Mouse (Mus musculus) embryonic facial prominence, embryonic 13.5 days (tissue): ENCODE measurements at regions not wholly inside any gene's neighbourhood (a gene's known extent, or its start where the extent isn't known, plus 50 kb on each side); places are given as distances from the start of the nearest gene placed in this dataset.
"Not testable (repeated sequence)": the region's sequence is repeated elsewhere in the genome, so short reads cannot be mapped to it uniquely, and the experiment has no call there.

Source experiments
- ATAC-seq: fragments of 200-750 bp; cut with Nextera tagmentation; 2 replicates; pipeline ENCODE4 v1.8.0; 2017; ENCODE audit warnings: low read depth; ENCODE audit not compliant: insufficient number of reproducible peaks, insufficient read depth, low FRiP score, low TSS enrichment
- H3K27ac ChIP-seq: fragments of 300-500 bp; sonication (generic); 2 replicates; pipeline ENCODE4 v1.5.1; 2015; ENCODE audit warnings: moderate library complexity, mild to moderate bottlenecking, inconsistent platforms
- H3K27me3 ChIP-seq: fragments of 300-500 bp; sonication (generic); 2 replicates; pipeline ENCODE4 v1.6.1; 2015; ENCODE audit warnings: mild to moderate bottlenecking, inconsistent platforms
- H3K36me3 ChIP-seq: fragments of 300-500 bp; sonication (generic); 2 replicates; pipeline ENCODE4 v1.6.1; 2015; ENCODE audit warnings: mild to moderate bottlenecking, inconsistent platforms
- H3K4me1 ChIP-seq: fragments of 300-500 bp; sonication (generic); 2 replicates; pipeline ENCODE4 v1.6.1; 2015; ENCODE audit warnings: inconsistent platforms
- H3K4me2 ChIP-seq: fragments of 300-500 bp; sonication (generic); 2 replicates; pipeline ENCODE4 v1.6.1; 2015; ENCODE audit warnings: moderate library complexity, mild to moderate bottlenecking, inconsistent platforms
- H3K4me3 ChIP-seq: fragments of 300-500 bp; sonication (generic); 2 replicates; pipeline ENCODE4 v1.5.1; 2015; ENCODE audit warnings: mild to moderate bottlenecking, inconsistent platforms
- H3K9ac ChIP-seq: fragments of 300-500 bp; sonication (generic); 2 replicates; pipeline ENCODE4 v1.6.1; 2015; ENCODE audit warnings: mild to moderate bottlenecking, inconsistent platforms
- H3K9me3 ChIP-seq: fragments of 300-500 bp; sonication (generic); 2 replicates; pipeline ENCODE4 v1.6.1; 2016; ENCODE audit warnings: inconsistent platforms
- WGBS: fragments of 180-500 bp; shearing (Covaris S2); methylation state at CpG from one replicate; pipeline ENCODE4 v1.1.7; 2015; ENCODE audit warnings: mixed read lengths; 5-methylcytosine and 5-hydroxymethylcytosine counted together

- H3K4me2 ChIP-seq, result no peak overlapping the region
- H3K27me3 ChIP-seq, result no peaks in the 10 kb centered on the region
- H3K27ac ChIP-seq, result no peak overlapping the region
- H3K4me3 ChIP-seq, result no peak overlapping the region
- peaks cover 4% of the 10 kb centered on the region for H3K4me1 ChIP-seq
- H3K36me3 ChIP-seq, result no peaks in the 10 kb centered on the region
- WGBS, result 86% methylated on average over 2 of the region's 2 CpGs
- no peak overlapping the region for H3K9ac ChIP-seq
- H3K9me3 ChIP-seq, result peaks cover 8% of the 10 kb centered on the region
- ATAC-seq, result no peak
These were observed 60.5 kb downstream of the Ptgs2 start for GRCm38 (mm10) chr1:150160314-150160713.

- Histone ChIP-seq H3K9me3 (0 out of 2 replicates have a peak, but pooled peaks cover 2% of the 10 kb centered on the region), H3K27me3 (no peaks in the 10 kb centered on the region), H3K9ac (peak overlapping the region; percentile 55; the same call in 1 of the 2 replicates), H3K27ac (peak overlapping the region; percentile 85), H3K4me1 (peaks cover 10% of the 10 kb centered on the region), H3K4me3 (peak overlapping the region; percentile 36), H3K36me3 (no peaks in the 10 kb centered on the region), H3K4me2 (peak overlapping the region; percentile 57)
- ATAC-seq, result peak; percentile 81
- WGBS, result 24% methylated on average over 17 of the region's 17 CpGs
These were observed 65.2 kb downstream of the Ptgs2 start for GRCm38 (mm10) chr1:150164890-150165596.

GRCm38 (mm10) chr1:150165597-150165973 is 65.8 kb downstream of the Ptgs2 start:
- Histone ChIP-seq H3K36me3 (no peaks in the 10 kb centered on the region), H3K4me3 (no peak overlapping the region), H3K27me3 (no peaks in the 10 kb centered on the region), H3K9me3 (no peaks in the 10 kb centered on the region), H3K4me1 (peaks cover 10% of the 10 kb centered on the region), H3K27ac (peak overlapping the region; percentile 85), H3K9ac (no peak overlapping the region), H3K4me2 (peak overlapping the region; percentile 57)
- no peak for ATAC-seq
- WGBS, result 39% methylated on average over 7 of the region's 7 CpGs

GRCm38 (mm10) chr1:150167172-150167571 is 67.3 kb downstream of the Ptgs2 start:
- Histone ChIP-seq H3K9me3 (no peaks in the 10 kb centered on the region), H3K36me3 (no peaks in the 10 kb centered on the region), H3K9ac (no peak overlapping the region), H3K4me2 (no peak overlapping the region), H3K27me3 (no peaks in the 10 kb centered on the region), H3K4me1 (peaks cover 10% of the 10 kb centered on the region), H3K27ac (no peak overlapping the region), H3K4me3 (no peak overlapping the region)
- no peak for ATAC-seq

- Histone ChIP-seq H3K27me3 (no peaks in the 10 kb centered on the region), H3K27ac (no peak overlapping the region), H3K4me2 (no peak overlapping the region), H3K4me1 (no peaks in the 10 kb centered on the region), H3K4me3 (no peak overlapping the region), H3K9ac (no peak overlapping the region), H3K9me3 (no peaks in the 10 kb centered on the region), H3K36me3 (no peaks in the 10 kb centered on the region)
- 81% methylated on average over 3 of the region's 3 CpGs for WGBS
- no peak for ATAC-seq
These were observed 74.4 kb downstream of the Ptgs2 start for GRCm38 (mm10) chr1:150174204-150174603.

GRCm38 (mm10) chr1:150177029-150177740 is 77.4 kb downstream of the Ptgs2 start:
- no peak overlapping the region for H3K4me3 ChIP-seq
- WGBS, result 88% methylated on average over 1 of the region's 1 CpGs
- H3K4me2 ChIP-seq, result no peak overlapping the region
- no peaks in the 10 kb centered on the region for H3K36me3 ChIP-seq
- H3K9ac ChIP-seq, result no peak overlapping the region
- no peak for ATAC-seq
- H3K27ac ChIP-seq, result no peak overlapping the region
- H3K9me3 ChIP-seq, result no peaks in the 10 kb centered on the region
- H3K27me3 ChIP-seq, result no peaks in the 10 kb centered on the region
- H3K4me1 ChIP-seq, result no peaks in the 10 kb centered on the region

- 82% methylated on average over 2 of the region's 2 CpGs for WGBS
- H3K4me1 ChIP-seq, result no peaks in the 10 kb centered on the region
- no peak overlapping the region for H3K27ac ChIP-seq
- H3K36me3 ChIP-seq, result no peaks in the 10 kb centered on the region
- no peak overlapping the region for H3K4me3 ChIP-seq
- no peaks in the 10 kb centered on the region for H3K9me3 ChIP-seq
- H3K9ac ChIP-seq, result no peak overlapping the region
- no peaks in the 10 kb centered on the region for H3K27me3 ChIP-seq
- H3K4me2 ChIP-seq, result no peak overlapping the region
- ATAC-seq, result no peak
These were observed 102.2 kb downstream of the Ptgs2 start for GRCm38 (mm10) chr1:150202022-150202421.

GRCm38 (mm10) chr1:150212454-150212853 is 106.8 kb upstream of the Pdc start:
- Histone ChIP-seq H3K4me2 (no peak overlapping the region), H3K9ac (no peak overlapping the region), H3K9me3 (no peaks in the 10 kb centered on the region), H3K4me3 (no peak overlapping the region), H3K27me3 (no peaks in the 10 kb centered on the region), H3K4me1 (no peaks in the 10 kb centered on the region), H3K27ac (no peak overlapping the region), H3K36me3 (no peaks in the 10 kb centered on the region)
- no peak for ATAC-seq

GRCm38 (mm10) chr1:150216672-150217071 is 102.5 kb upstream of the Pdc start:
- H3K9me3 ChIP-seq, result no peaks in the 10 kb centered on the region
- H3K27me3 ChIP-seq, result no peaks in the 10 kb centered on the region
- H3K27ac ChIP-seq, result no peak overlapping the region
- H3K4me3 ChIP-seq, result no peak overlapping the region
- no peak overlapping the region for H3K9ac ChIP-seq
- H3K4me2 ChIP-seq, result no peak overlapping the region
- no peaks in the 10 kb centered on the region for H3K4me1 ChIP-seq
- no peak for ATAC-seq
- WGBS, result 68% methylated on average over 3 of the region's 3 CpGs
- H3K36me3 ChIP-seq, result no peaks in the 10 kb centered on the region

GRCm38 (mm10) chr1:150218802-150219201 is 100.4 kb upstream of the Pdc start:
- Histone ChIP-seq H3K9me3 (no peaks in the 10 kb centered on the region), H3K4me1 (no peaks in the 10 kb centered on the region), H3K9ac (no peak overlapping the region), H3K27ac (no peak overlapping the region), H3K4me2 (no peak overlapping the region), H3K27me3 (no peaks in the 10 kb centered on the region), H3K36me3 (no peaks in the 10 kb centered on the region), H3K4me3 (no peak overlapping the region)
- 56% methylated on average over 2 of the region's 2 CpGs for WGBS
- no peak for ATAC-seq

GRCm38 (mm10) chr1:150225529-150225928 is 93.7 kb upstream of the Pdc start:
- H3K27ac ChIP-seq, result no peak overlapping the region
- no peaks in the 10 kb centered on the region for H3K27me3 ChIP-seq
- 71% methylated on average over 6 of the region's 6 CpGs for WGBS
- no peaks in the 10 kb centered on the region for H3K36me3 ChIP-seq
- H3K4me1 ChIP-seq, result no peaks in the 10 kb centered on the region
- H3K9me3 ChIP-seq, result no peaks in the 10 kb centered on the region
- no peak overlapping the region for H3K4me2 ChIP-seq
- no peak overlapping the region for H3K4me3 ChIP-seq
- no peak for ATAC-seq
- no peak overlapping the region for H3K9ac ChIP-seq

GRCm38 (mm10) chr1:150239504-150239903 is 79.7 kb upstream of the Pdc start:
- not testable (repeated sequence) for H3K4me2 ChIP-seq, H3K27me3 ChIP-seq, H3K9me3 ChIP-seq, H3K4me1 ChIP-seq, H3K27ac ChIP-seq, ATAC-seq, H3K36me3 ChIP-seq, H3K9ac ChIP-seq, H3K4me3 ChIP-seq
- WGBS, result 95% methylated on average over 1 of the region's 1 CpGs
